Mouse (Mus musculus) CD8-positive naive resting alpha-beta T cell, adult 2 months (primary cell): ENCODE measurements around the gene Osbpl11.
"Not testable (repeated sequence)": the region's sequence is repeated elsewhere in the genome, so short reads cannot be mapped to it uniquely, and the experiment has no call there.

Experiments used
- DNase-seq, 2 experiments: peaks; one replicate each; pipeline ENCODE4 v3.0.0; 2022; ENCODE audit warnings: low read depth in 2 of 2, low spot score in 2 of 2

The Osbpl11 gene

DNA sequence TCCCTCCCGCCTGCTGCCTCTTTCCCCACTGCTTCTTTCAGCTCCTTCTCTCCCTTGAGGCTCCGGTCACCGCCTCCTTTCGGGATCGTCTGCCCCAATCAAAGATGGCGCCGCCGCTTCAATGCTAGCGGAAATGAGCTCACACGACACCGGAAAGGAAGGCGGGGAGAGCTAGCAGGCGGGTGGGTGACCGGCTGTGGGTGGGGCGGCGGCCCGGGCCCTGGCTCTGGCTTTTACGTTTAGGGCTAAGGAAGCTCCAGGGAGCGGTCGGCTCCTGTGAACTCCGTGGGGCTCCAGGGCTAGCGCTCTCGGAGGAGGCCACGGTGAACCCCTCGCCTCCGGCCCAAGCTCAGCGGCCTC, at the start of gene Osbpl11:
Osbpl11 (plus strand) TSS at position 171 of the 360 bp plus-strand sequence.
- peak; percentile 87 to 91 for DNase-seq

DNA sequence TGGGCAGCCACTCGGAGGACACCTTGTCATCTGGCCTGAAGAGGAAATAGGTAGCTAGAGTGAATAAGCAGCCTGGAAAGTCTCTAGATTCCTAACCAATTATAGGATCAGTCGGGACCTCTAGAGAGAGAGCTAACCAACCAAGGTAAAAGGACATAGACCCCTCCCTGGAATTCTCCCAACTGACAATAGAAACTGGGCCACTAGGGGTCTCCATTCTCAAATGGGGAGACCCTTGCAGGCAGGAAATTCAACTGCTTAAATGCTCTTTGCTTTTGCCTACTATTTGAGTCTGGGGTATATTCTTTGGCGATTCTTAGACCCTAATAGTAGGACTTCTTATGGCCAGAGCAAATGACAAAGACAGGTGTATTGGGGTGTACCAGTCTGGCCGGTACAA, 49.7 kb upstream of the Osbpl11 start:
- no peak for DNase-seq

DNA sequence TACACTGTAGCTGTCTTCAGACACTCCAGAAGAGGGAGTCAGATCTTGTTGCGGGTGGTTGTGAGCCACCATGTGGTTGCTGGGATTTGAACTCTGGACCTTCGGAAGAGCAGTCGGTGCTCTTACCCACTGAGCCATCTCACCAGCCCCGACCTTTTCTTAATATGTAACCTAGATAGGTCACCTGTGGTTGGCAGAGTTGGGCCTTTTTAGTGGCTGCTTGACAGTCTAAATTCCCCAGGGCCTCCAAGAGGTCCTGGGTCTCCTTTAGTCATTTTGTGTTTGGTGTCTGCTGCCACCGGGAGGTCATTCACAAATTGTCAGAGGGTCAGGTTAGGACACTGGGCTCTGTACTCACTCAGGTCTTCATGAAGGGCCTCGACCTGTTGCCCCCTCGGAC, 45.8 kb upstream of the Osbpl11 start:
- not testable (repeated sequence) for DNase-seq

DNA sequence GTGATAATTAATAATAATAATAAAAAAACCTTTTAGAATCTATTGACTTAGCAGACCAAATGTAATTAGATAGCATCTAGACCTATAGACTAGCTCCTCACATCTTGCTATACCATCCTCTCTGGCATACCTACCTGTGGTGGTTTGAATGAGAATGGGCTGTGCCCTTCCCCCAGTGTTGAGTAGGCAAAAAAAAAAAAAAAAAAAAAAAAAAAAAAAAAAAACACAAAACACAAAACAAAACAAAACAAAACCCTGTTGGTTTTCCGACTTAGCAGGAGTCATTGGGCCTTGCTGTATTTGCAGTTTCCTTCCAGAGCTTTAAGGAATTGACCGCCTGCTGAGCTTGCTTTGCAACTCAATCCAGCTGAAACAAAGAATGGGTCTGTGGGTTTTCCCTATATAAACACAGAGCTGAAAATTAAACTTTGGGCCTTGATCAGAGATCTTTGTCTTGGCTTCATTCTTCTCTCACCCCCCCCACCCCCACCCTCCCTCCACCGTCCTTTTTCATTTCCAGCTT, 43.1 kb upstream of the Osbpl11 start:
- DNase-seq: no peak

DNA sequence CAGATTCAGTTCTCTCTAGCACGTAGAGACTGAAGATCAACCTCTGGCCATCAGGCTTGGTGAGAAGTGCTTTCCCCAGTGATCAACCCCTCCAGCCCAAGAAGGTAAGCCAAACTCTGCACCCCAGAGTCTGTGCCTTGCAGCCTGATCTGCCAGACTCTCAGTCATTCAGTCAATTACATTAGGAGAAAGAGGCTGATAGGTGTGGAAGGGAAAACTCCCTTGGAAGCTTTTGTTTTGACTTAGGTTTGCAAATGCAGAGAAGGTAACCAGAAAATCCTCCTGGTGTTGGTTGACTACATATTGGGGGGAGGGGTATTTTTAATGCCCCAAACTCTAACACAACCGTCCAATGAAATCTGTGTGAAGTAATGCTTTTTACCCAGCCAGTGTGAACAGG, 41.4 kb upstream of the Osbpl11 start:
- DNase-seq: no peak

DNA sequence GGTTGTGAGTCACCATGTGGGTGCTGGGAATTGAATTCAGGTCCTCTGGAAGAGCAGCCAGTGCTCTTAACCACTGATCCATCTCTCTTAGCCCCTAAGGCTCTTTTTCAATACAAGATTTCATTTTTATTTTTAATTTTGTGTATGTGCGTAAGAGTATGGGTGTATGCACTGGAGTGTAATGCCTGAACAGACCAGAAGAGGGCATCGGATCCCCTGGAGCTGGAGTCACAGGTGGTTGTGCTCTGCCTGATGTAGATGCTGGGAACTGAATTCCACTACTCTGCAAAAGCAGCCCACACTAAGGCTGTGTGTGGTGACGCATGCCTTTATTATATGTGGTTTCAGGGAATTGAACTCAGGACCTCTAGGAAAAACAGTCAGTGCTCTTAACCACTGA, 38.7 kb upstream of the Osbpl11 start:
- no peak for DNase-seq

DNA sequence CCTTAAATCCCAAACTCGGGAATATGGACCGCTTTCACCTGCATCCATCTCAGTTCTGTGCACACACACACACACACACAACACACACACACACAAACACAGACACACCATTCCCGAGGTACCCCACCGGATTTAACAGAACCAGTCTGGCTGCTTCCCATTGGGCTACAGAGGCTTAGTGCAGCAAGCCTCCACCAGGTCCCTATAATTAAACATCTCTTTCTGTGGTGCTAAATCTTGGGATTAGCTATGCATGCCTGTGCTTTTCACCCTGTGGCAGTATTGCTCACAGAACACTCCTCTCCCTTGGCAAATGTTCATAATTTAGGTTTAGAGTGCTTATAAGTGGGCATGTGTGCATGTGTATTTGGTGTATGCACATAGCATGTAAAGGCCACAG, 36.7 kb upstream of the Osbpl11 start:
- DNase-seq: no peak

DNA sequence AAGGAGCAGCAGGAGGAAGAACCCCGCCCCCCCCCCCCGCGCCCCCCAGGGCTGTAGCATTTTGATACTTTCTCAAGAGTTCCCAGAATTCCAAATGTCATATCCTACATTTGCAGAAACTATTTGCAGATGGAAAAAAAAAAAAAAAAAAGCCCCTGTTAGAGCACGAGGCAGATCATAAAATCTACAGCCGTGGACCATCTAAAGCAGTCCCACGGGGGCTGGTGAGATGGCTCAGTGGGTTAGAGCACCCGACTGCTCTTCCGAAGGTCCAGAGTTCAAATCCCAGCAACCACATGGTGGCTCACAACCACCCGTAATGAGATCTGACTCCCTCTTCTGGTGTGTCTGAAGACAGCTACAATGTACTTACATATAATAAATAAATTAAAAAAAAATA, 34.0 kb upstream of the Osbpl11 start:
- not testable (repeated sequence) for DNase-seq

DNA sequence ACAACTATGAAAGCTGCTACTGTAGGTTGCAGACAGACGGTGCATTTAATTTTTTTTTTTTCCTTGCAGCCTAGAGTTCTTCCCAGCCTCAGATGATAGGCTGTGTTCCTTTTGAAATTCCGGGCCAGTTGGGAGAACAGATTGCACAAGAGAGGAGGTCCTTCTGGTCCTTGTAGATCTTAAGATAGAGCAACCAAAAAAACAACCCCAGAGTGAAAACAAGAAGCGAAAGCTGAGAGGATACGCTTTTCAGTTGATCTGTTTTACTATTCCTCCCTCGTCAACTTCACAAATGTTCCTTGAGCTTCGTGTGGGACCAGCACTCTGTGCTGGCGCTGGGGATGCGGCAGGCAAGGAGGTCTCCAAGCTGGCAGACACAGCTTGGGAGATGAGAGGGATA, 33.3 kb upstream of the Osbpl11 start:
- no peak for DNase-seq

DNA sequence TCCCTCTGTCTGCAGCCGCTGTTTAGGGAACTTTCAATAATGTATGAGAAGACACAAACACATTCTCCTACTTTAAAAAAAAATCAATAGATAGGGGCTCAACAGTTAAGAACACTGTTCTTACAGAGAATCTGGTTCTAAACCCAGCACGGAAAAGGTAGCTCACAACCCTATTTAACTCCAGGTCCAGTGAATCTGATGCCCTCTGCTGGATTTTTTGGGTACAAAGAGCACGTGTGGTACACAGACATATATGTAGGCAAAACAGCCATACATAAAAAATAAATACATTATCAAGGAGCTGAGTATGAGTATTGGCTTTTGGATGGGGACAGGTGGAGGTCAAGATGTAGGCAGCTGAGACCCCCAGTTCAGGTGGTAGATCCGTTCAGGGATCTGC, 29.9 kb upstream of the Osbpl11 start:
- DNase-seq: peak; percentile 24 to 50

DNA sequence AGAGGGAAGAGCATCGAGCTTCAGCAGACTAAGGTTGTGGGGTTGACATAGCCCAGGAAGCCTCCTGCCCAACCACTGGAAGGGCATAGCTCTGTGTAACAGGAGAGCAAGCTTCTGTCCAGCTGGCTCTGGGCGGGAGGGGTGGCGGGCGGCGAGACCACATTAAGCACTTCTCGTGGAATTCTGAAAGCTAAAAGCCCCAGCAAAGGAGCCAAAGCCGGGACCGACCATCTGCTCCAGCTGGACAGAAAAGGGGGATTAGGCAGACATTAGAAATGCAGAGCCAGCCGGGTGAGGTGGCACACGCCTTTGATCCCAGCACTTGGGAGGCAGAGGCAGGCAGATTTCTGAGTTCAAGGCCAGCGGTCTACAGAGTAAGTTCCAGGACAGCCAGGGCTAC, 26.9 kb upstream of the Osbpl11 start:
- DNase-seq: no peak

DNA sequence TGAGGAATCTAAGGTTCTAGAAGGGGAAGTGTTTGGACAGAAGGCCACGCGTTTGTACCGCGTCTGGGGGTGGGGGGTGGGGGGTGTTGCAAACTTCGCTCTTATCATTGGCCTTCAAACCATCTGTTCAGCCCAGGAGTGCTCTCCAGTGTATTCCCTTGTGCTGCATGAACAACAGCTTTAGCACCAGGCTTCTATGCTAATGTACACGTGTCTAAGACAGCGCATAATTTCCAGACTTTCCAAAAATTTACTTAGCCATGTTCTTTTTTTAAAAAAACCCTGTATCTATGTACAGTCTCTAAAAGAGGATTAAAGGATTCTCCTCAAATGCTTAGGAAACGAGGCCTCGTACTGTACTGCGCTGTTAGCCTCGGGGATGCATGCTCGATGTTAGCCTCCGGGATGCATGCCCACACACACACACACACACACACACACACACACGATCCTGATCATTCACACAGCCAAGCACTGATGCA, 26.2 kb upstream of the Osbpl11 start:
- no peak for DNase-seq

DNA sequence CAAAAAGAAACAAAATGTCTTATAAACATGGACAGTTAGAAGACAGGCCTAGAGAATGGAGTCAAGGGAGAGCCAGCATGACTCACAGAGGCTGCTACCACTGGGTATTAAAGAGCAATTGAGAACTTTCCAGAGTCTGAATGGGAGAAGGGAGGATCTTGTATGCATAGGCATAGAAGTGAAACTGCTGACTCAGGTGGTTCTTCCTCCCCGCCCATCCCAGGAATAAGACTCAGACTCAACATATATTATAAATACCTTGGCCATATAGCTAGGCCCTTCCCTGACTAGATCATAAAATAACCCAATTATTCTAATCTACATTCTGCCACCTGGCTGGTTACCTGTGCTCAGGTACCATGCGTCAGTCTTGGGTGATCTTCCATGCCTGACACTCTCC, 25.5 kb upstream of the Osbpl11 start:
- no peak for DNase-seq

DNA sequence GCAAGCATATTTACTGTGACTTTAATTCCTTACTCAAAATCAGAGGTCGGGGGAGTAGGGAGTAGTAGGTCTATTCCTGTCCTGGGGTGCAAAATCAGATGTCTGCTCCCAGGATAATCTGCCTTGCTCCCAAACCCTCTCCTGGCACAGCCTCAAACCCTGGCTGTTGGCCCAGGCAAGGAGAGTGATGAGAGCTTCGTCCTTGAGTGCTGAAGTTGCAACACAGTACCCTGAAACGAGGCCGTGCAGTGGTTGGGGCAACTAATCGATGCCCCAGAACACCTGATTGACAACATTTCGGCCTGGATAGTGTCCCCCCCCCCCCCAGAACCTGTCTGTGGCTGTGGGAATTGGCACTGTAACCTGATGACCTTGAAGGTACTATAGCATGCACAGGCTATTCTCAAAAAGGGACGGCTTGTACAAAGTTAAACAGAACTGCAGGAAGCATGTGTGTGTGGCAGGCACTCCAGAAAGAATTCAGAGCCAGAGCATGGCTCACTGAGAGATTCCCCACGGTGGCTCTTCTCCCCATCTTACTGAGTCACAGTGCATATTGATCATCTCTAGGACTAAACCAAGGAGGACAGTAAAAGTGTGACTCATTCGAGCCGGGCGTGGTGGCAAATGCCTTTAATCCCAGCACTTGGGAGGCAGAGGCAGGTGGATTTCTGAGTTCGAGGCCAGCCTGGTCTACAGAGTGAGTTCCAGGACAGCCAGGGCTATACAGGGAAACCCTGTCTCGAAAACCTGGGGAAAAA, 21.4 kb upstream of the Osbpl11 start:
- no peak for DNase-seq

DNA sequence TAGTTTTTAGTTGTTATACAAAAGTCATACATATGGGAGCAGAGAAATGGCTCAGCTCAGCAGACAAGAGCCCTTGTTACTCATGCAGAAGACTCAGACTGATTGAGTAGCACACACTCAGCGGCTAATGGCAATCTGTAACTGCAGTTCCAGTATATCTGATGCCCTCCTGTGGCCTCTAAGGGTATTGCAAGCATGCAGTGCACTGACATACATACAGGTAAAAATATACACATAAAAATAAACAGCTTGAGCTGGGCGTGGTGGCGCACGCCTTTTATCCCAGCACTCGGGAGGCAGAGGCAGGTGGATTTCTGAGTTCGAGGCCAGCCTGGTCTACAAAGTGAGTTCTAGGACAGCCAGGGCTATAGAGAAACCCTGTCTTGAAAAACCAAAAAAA, 18.6 kb upstream of the Osbpl11 start:
- peak; percentile 39 to 55 for DNase-seq

DNA sequence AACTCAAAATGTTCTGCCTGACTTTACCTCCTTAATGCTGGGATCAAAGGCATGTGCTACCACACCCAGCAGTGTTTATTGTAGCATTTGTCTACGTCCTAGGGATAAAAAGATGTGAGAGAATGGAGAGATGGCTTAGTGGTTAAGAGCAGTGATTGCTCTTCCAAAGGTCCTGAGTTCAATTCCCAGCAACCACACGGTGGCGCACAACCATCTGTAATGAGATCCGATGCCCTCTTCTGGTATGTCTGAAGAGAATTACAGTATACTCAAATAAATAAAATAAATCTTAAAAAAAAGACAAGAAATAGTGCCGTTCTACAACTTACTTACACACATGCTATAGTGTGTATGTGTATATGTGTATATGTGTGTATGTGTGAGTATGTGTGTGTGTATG, 17.3 kb upstream of the Osbpl11 start:
- DNase-seq: no peak

DNA sequence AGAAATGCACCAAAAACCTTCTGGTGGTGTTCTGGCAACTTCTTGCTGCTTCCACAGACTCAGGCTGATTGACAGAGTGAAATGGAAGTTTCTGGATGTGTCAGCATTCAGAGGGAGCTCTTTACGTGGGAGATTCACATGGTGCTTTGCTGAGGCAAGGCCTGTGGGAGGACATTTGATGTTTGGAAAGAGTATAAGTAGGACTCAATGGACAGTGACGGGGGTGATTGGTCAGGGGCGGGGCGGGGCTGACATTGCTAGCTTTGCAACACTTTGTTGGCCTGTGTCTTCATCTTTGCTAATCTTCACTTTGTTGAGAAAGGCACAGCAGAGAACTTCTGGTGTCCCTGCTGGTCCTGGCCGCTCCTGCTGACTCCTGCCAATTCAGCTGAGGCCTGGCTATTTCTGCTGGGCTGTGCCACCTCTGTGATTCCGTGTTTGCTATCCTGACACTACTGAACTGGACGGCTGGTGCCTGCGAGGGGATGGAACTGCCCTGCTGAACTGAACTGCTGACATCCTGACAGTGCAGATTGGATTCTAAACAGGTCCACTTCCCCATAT, 15.3 kb upstream of the Osbpl11 start:
- DNase-seq: no peak

DNA sequence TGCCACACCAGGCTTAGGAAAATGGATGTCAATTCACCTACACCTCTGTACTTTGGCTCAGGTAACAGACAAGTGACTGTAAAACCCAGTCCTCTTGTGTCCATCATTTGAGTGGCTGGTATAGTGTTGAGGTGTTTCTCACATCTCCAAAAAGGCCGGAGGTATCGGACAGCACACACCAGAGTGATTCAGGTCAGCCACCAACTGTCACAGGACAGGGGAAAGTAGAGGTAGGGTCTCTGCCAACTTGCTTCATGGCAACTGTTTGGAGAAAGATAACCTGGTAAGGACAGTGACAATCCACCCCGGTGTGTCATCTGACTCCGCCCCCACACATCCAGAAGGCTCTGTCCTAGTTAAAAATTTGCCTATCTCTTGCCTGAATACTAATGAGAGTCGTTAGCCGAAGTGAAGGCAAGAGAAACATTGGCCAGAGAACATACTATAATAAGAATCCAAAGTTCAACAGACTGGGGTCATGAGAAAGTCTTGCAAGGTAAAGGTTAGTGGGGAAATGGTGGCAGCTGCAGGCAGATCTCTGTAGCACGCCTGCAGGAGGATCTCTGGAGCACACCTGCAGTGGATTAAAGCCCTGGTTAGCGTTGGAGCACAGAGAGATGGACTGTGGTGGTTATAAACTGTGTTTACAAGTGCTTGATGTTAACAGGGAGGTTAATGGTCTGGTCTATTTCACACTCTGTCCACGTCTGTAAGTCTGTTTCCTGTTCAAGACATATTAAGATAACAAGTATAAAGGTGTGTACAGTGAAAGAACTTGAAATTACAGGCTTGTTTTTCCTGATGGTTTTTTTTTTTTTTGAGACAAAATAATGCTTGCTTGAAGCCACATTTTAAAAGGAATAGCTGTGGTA, 13.9 kb upstream of the Osbpl11 start:
- no peak for DNase-seq

DNA sequence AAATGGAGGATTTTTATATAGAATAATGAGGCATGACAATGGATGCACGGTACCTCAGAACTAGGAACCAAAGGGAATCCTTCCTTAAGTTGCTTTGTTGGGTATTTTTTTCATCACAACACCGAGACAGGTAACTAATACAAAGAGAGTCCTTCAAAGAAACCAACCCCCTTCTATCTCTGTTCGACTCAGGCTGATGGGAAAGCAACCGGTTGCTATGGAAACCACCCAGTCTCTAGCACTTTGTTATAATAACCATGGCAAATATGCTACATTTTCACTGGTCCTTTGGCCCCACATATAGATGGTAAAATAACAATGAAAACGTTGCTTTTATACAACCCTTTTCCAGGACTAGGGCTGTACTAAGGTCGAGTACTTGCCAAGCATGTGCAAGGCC, 13.1 kb upstream of the Osbpl11 start:
- no peak for DNase-seq

DNA sequence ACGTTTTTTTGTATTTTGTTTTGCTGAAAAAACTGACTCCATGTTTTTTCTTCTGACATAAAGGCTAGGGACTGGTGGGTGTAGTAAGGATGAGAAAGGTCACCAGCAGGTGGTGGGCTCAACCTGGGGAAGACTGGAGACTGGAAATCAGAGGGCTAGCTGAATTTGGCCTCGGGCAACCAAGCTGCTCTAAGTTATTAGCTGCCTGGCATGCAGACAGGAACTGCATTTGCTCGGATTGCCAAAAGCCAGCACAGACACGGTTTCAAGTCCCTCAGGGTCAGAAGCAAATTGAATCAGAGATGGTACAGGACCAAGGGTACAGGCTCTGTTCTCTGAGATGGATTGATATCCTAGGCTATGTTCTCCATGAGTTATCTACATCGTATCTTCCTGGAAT, 11.7 kb upstream of the Osbpl11 start:
- no peak for DNase-seq

DNA sequence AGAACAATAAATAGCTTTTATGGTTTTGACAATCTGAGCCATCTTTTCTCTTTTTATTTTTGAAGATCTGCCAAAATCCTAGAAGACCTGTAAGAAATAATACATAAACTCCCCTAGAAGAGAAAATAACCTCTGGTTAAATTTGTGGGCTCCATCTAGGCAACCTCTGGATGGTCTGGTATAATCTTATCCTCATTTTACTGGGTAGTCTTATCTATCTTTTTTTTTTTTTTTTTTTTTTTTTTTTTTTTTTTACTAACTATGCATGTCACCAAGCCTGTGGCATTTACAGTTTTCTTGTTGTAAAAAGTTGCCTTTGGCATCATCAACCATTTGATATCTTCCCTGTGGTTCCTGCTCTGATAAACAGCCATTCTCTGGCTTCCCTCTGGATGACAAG, 10.2 kb upstream of the Osbpl11 start:
- DNase-seq: no peak

DNA sequence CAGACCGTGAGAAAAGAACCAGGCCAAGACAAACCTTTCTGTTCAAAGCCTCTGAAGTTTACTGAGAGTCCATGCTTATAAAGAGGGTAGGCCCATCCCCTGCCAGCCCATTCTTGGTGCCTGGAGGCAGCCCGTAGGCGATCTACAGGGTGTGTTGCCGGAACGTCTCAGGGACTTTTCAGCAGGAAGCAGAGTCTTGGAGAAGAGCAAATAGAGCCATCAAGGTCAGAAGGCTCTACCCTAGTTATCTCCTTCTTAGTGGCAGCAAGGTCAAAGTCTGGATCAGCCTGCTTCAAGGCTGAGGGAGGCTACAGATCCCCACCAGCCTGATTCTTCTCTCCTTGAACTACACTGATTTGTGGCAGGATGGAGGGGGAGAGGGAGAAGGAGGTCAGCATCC, 8.0 kb upstream of the Osbpl11 start:
- not testable (repeated sequence) for DNase-seq
